Mouse (Mus musculus): ENCODE data around the gene Gss. TPM values are rescaled to one million over a fixed set of nuclear protein-coding genes. Genes with fewer than 3 reads are reported as not detected.

Gss gene
- total and polyA plus RNA-seq, 2 experiments, result 69.4 to 134 TPM

- peaks cover 20% of the 10 kb centered on the region for H3K36me3 ChIP-seq (ENCODE audit: control insufficient read depth, insufficient read depth, low read length)
- TF ChIP-seq CTCF (IDR thresholded peaks at IDR 0.05; ENCODE audit: low read depth, low read length) (no peak), POLR2A (IDR thresholded peaks at IDR 0.05; ENCODE audit: extremely low read depth, insufficient read depth, low read length) (no peak)
- H3K9ac ChIP-seq (ENCODE audit: low read depth, low read length), result no peak overlapping the region
- no peaks in the 10 kb centered on the region for H3K79me2 ChIP-seq (ENCODE audit: control insufficient read depth, insufficient read depth, low read length)
- DNase-seq (ENCODE audit: extremely low read depth, low read depth, low spot score), result no peak
- peaks cover 18% of the 10 kb centered on the region for H3K4me1 ChIP-seq (ENCODE audit: control insufficient read depth, insufficient read depth, low read length)
- H3K27me3 ChIP-seq (ENCODE audit: control insufficient read depth, insufficient read depth, low read length), result no peaks in the 10 kb centered on the region
- H3K27ac ChIP-seq (replicated peaks; ENCODE audit: insufficient read depth, low read depth, low read length), result 0 out of 2 replicates have a peak overlapping the region, but pooled peaks have one; percentile 1
- H3K4me3 ChIP-seq (ENCODE audit: insufficient read depth, low read depth, low read length), result no peak overlapping the region
- WGBS, result 70% methylated on average over 4 of the region's 4 CpGs
Measured at GRCm38 (mm10) chr2:155582384-155582995, 10.1 kb downstream of the Gss start.

DNA sequence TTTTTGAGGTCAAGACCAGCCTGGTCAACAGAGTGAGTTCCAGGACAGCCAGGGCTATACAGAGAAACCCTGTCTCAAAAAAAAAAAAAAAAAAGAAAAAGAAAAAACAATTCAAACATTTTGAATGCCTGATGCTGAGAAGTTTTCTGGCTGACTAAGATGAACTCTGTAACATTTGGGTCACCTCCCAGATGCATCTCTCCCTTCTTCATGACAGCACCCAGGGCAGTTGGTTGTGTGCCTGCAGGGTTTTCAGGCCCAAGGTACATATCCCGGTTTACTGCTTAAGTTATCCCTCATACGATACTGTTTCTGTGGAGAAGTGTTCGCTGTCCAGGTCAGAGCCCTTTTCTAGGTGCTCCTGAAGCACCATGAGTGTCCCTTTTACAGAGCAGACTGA is 12.3 kb downstream of the Gss start:
- no peaks in the 10 kb centered on the region for H3K79me2 ChIP-seq (ENCODE audit: control insufficient read depth, insufficient read depth, low read length)
- H3K4me3 ChIP-seq (ENCODE audit: insufficient read depth, low read depth, low read length), result no peak overlapping the region
- no peak overlapping the region for H3K27ac ChIP-seq (replicated peaks; ENCODE audit: insufficient read depth, low read depth, low read length)
- H3K36me3 ChIP-seq (ENCODE audit: control insufficient read depth, insufficient read depth, low read length), result peaks cover 34% of the 10 kb centered on the region
- peak; percentile 55 for DNase-seq (ENCODE audit: extremely low read depth, low read depth, low spot score)
- H3K9ac ChIP-seq (ENCODE audit: low read depth, low read length), result no peak overlapping the region
- TF ChIP-seq POLR2A (IDR thresholded peaks at IDR 0.05; ENCODE audit: extremely low read depth, insufficient read depth, low read length), result no peak
- TF ChIP-seq CTCF (IDR thresholded peaks at IDR 0.05; ENCODE audit: low read depth, low read length), result no peak
- H3K27me3 ChIP-seq (ENCODE audit: control insufficient read depth, insufficient read depth, low read length), result no peaks in the 10 kb centered on the region
- WGBS, result 66% methylated on average over 3 of the region's 3 CpGs
- H3K4me1 ChIP-seq (ENCODE audit: control insufficient read depth, insufficient read depth, low read length), result peaks cover 13% of the 10 kb centered on the region

- H3K79me2 ChIP-seq (ENCODE audit: control insufficient read depth, insufficient read depth, low read length), result no peaks in the 10 kb centered on the region
- H3K4me3 ChIP-seq (ENCODE audit: insufficient read depth, low read depth, low read length), result no peak overlapping the region
- no peaks in the 10 kb centered on the region for H3K27me3 ChIP-seq (ENCODE audit: control insufficient read depth, insufficient read depth, low read length)
- H3K36me3 ChIP-seq (ENCODE audit: control insufficient read depth, insufficient read depth, low read length), result peaks cover 51% of the 10 kb centered on the region
- WGBS, result 94% methylated on average over 9 of the region's 9 CpGs
- peaks cover 12% of the 10 kb centered on the region for H3K4me1 ChIP-seq (ENCODE audit: control insufficient read depth, insufficient read depth, low read length)
- DNase-seq (ENCODE audit: extremely low read depth, low read depth, low spot score), result no peak
- no peak overlapping the region for H3K9ac ChIP-seq (ENCODE audit: low read depth, low read length)
- H3K27ac ChIP-seq (replicated peaks; ENCODE audit: insufficient read depth, low read depth, low read length), result no peak overlapping the region
- TF ChIP-seq POLR2A (IDR thresholded peaks at IDR 0.05; ENCODE audit: extremely low read depth, insufficient read depth, low read length), result no peak
- TF ChIP-seq CTCF (IDR thresholded peaks at IDR 0.05; ENCODE audit: low read depth, low read length), result no peak
Measured at GRCm38 (mm10) chr2:155576656-155577055, 16.0 kb downstream of the Gss start.

DNA sequence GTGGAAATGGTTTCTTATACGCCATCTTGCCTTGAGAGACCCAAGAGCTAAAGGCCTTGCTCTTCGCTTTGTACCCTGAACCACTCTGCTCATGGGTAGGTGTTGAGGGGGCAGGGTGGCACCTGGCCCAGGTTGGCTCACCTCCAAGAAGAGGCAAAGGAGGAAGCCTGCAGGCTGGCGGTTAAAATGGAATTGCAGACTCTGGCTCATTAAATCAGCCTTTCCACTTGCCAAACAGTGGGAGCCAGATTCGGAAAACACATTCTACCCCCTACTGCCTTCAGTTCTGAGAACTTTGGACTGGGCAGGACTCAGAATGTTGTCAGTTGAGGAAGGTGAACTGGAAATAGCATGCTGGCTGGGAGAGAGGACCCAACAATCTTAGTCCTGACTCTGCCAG is 17.9 kb downstream of the Gss start:
- DNase-seq (ENCODE audit: extremely low read depth, low read depth, low spot score), result peak; percentile 88
- Histone ChIP-seq H3K9ac (ENCODE audit: low read depth, low read length) (no peak overlapping the region), H3K79me2 (ENCODE audit: control insufficient read depth, insufficient read depth, low read length) (no peaks in the 10 kb centered on the region), H3K4me3 (ENCODE audit: insufficient read depth, low read depth, low read length) (no peak overlapping the region), H3K27ac (replicated peaks; ENCODE audit: insufficient read depth, low read depth, low read length) (peak overlapping the region; percentile 71), H3K27me3 (ENCODE audit: control insufficient read depth, insufficient read depth, low read length) (no peaks in the 10 kb centered on the region), H3K36me3 (ENCODE audit: control insufficient read depth, insufficient read depth, low read length) (peaks cover 56% of the 10 kb centered on the region), H3K4me1 (ENCODE audit: control insufficient read depth, insufficient read depth, low read length) (peaks cover 10% of the 10 kb centered on the region)
- 42% methylated on average over 4 of the region's 4 CpGs for WGBS
- TF ChIP-seq POLR2A (IDR thresholded peaks at IDR 0.05; ENCODE audit: extremely low read depth, insufficient read depth, low read length) (no peak), CTCF (IDR thresholded peaks at IDR 0.05; ENCODE audit: low read depth, low read length) (peak; percentile 36; the same call in 1 of the 2 replicates)

- Histone ChIP-seq H3K4me1 (ENCODE audit: control insufficient read depth, insufficient read depth, low read length) (peaks cover 10% of the 10 kb centered on the region), H3K27me3 (ENCODE audit: control insufficient read depth, insufficient read depth, low read length) (no peaks in the 10 kb centered on the region), H3K4me3 (ENCODE audit: insufficient read depth, low read depth, low read length) (no peak overlapping the region), H3K79me2 (ENCODE audit: control insufficient read depth, insufficient read depth, low read length) (no peaks in the 10 kb centered on the region), H3K36me3 (ENCODE audit: control insufficient read depth, insufficient read depth, low read length) (peaks cover 61% of the 10 kb centered on the region), H3K27ac (replicated peaks; ENCODE audit: insufficient read depth, low read depth, low read length) (peak overlapping the region; percentile 57; the same call in 1 of the 2 replicates), H3K9ac (ENCODE audit: low read depth, low read length) (no peak overlapping the region)
- peak; percentile 55 for DNase-seq (ENCODE audit: extremely low read depth, low read depth, low spot score)
- 78% methylated on average over 7 of the region's 7 CpGs for WGBS
- no peak for TF ChIP-seq CTCF (IDR thresholded peaks at IDR 0.05; ENCODE audit: low read depth, low read length)
- TF ChIP-seq POLR2A (IDR thresholded peaks at IDR 0.05; ENCODE audit: extremely low read depth, insufficient read depth, low read length), result no peak
Measured at GRCm38 (mm10) chr2:155573996-155574395, 18.6 kb downstream of the Gss start.

DNA sequence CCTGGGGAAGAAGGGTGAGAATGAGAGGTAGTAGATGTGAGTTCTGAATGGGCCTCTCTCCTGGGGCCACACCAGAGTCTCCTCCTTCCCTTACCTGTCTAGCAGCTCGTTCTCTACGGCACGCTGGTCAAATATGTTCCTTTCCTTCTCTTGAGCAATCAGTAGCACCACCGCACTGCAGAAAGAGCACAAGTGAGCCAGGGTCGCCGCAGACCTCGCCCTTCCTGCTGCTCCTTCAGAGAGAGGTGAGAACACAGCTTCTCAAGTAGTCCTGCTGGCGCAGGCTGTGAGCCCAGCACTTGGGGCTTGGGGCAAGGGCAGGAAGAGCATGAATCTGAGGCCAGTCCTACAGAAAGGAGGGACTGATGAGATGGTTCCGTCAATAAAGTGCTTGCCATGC is 19.6 kb downstream of the Gss start:
- Histone ChIP-seq H3K4me3 (ENCODE audit: insufficient read depth, low read depth, low read length) (no peak overlapping the region), H3K36me3 (ENCODE audit: control insufficient read depth, insufficient read depth, low read length) (peaks cover 62% of the 10 kb centered on the region), H3K79me2 (ENCODE audit: control insufficient read depth, insufficient read depth, low read length) (no peaks in the 10 kb centered on the region), H3K27me3 (ENCODE audit: control insufficient read depth, insufficient read depth, low read length) (no peaks in the 10 kb centered on the region), H3K4me1 (ENCODE audit: control insufficient read depth, insufficient read depth, low read length) (peaks cover 10% of the 10 kb centered on the region), H3K27ac (replicated peaks; ENCODE audit: insufficient read depth, low read depth, low read length) (no peak overlapping the region), H3K9ac (ENCODE audit: low read depth, low read length) (no peak overlapping the region)
- no peak for TF ChIP-seq POLR2A (IDR thresholded peaks at IDR 0.05; ENCODE audit: extremely low read depth, insufficient read depth, low read length)
- WGBS, result 88% methylated on average over 9 of the region's 9 CpGs
- DNase-seq (ENCODE audit: extremely low read depth, low read depth, low spot score), result no peak
